Mouse (Mus musculus): Measurements from ENCODE around the gene Brinp2. TPM values are rescaled to one million over a fixed set of nuclear protein-coding genes. Genes with fewer than 3 reads are reported as not detected.

The Brinp2 gene
- total RNA-seq, 1 experiment from 2014 or later = not detected

Other genes starting within 250 kb of the Brinp2 start
- gene Astn1, start 5.9 kb upstream of the Brinp2 start, total RNA-seq (2017) = not detected in 2 replicates

Data from hematopoietic stem cell, adult 5-6 weeks (primary cell).